Mouse (Mus musculus): Measurements from ENCODE around the gene Sipa1l2. TPM values are rescaled to one million over a fixed set of nuclear protein-coding genes. Genes with fewer than 3 reads are reported as not detected.

The Sipa1l2 gene
- polyA plus RNA-seq, 1 experiment from 2014 or later: 31.8 TPM

DNA sequence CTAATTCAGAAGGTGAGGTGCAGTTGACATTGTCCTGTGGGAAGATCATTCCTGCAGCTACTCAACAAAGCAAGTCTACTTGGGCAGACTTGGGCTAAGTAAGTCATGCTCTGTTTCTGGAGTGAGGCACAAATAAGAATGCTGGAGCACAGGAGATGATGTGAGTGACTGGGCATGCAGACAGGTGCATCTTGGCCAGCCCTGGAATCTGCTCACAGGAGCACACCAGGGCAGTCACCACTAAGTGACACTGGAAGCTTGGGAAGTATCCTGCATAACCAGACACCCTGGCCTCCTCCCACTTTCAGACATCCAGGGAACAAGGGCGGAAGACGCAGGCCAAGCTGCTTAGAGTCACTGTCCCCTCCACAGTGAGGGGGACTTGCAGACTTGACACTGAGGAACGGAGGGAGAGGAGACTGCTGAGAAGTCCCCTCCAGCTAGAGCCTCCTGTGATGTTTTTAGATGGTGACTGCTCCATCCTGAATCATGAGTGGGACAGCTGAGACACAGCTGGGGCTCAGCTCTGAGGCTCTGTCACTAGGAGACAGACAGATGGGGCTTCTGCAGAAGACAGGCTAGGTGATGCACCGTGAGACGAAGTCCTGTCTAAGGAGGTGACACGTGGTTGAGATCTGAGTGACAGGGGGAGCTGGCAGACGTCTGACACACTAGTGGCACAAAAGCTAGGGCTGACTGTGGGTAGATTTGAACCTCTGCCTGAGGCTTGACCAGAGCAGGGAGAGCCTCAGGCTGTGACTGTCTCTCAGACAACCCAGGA is 134.1 kb downstream of the Sipa1l2 start:
- Histone ChIP-seq H3K27ac (no peak overlapping the region), H3K36me3 (peaks cover 68% of the 10 kb centered on the region)

DNA sequence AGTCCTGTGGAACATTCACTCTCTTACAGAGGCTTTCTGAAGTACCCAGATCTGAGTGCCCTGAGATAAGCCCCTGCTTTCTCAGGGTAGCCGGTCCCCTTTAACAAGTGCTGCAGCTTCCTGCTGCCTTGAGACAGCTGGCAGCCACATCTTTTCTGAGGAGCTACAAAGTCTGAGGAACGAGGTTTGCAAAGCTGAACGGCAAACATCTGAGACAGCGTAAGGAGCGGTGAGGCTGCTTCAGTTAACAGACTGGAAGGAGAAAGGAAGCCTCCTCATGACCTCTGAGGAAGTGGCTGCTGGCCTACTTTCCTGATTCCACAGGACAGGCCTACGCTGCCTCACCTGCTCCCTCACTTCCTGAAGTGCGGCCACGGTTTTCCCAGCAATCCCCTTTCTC is 135.5 kb downstream of the Sipa1l2 start:
- ATAC-seq: no peak
- peaks cover 19% of the 10 kb centered on the region for H3K4me1 ChIP-seq (replicated peaks)
- H3K9ac ChIP-seq (replicated peaks): no peak overlapping the region
- no peak overlapping the region for H3K4me2 ChIP-seq (replicated peaks)
- H3K9me3 ChIP-seq: no peaks in the 10 kb centered on the region
- H3K27ac ChIP-seq: 0 out of 2 replicates have a peak overlapping the region, but pooled peaks have one; percentile 32
- H3K4me3 ChIP-seq (replicated peaks): no peak overlapping the region
- WGBS: 68% methylated on average over 8 of the region's 8 CpGs
- H3K27me3 ChIP-seq: peaks cover 4% of the 10 kb centered on the region
- H3K36me3 ChIP-seq: peaks cover 56% of the 10 kb centered on the region

More for the DNA sequence above, 134.1 kb downstream of the Sipa1l2 start:
- Histone ChIP-seq H3K4me3 (replicated peaks) (no peak overlapping the region), H3K9me3 (no peaks in the 10 kb centered on the region), H3K4me2 (replicated peaks) (no peak overlapping the region), H3K4me1 (replicated peaks) (peaks cover 10% of the 10 kb centered on the region), H3K27me3 (peaks cover 4% of the 10 kb centered on the region), H3K9ac (replicated peaks) (no peak overlapping the region)
- no peak for ATAC-seq
- 77% methylated on average over 7 of the region's 7 CpGs for WGBS

DNA sequence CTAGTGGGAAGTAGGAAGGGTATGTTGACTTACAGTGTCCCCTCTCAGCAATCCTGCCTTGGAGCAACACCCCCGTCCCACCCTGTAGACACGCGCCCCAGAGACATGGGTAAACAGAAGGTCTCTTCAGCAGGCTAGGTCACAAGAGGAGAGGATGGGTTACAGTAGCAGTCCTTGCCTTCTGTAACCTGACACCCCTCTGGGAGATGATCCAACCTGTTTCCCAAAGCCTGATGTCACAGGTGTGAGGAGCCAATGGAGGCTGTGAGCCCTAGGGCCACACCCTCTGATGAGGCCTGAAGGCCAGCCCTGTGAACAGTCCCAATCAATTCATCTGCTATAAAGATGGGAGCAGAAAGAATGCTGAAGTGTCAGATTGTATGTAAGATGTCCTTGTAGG is 138.3 kb downstream of the Sipa1l2 start:
- no peak overlapping the region for H3K9ac ChIP-seq (replicated peaks)
- peaks cover 42% of the 10 kb centered on the region for H3K4me1 ChIP-seq (replicated peaks)
- peaks cover 7% of the 10 kb centered on the region for H3K27me3 ChIP-seq
- H3K27ac ChIP-seq: no peak overlapping the region
- no peaks in the 10 kb centered on the region for H3K9me3 ChIP-seq
- no peak overlapping the region for H3K4me3 ChIP-seq (replicated peaks)
- H3K4me2 ChIP-seq (replicated peaks): no peak overlapping the region
- WGBS: 86% methylated on average over 3 of the region's 3 CpGs
- no peak for ATAC-seq
- peaks cover 38% of the 10 kb centered on the region for H3K36me3 ChIP-seq

DNA sequence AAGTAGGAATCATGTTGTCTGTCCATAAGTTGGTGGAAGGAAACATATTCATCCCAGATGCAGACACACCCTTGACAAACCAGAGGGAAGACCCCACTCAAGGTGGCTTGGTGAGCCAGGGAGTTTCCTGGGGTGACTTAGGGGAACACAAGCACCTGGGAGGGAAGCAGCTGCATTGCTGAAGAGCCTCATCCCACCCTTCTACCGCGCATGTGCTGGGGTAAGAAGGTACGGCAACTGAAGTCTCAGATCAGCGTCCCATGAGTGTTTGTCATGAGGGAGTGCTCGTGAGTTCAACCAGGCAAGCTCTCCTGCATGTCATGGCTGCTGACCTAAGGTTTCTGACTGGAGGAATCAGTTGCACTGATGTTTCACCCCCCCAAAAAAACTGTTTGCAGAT is 138.8 kb downstream of the Sipa1l2 start:
- no peak for ATAC-seq
- no peak overlapping the region for H3K4me3 ChIP-seq (replicated peaks)

DNA sequence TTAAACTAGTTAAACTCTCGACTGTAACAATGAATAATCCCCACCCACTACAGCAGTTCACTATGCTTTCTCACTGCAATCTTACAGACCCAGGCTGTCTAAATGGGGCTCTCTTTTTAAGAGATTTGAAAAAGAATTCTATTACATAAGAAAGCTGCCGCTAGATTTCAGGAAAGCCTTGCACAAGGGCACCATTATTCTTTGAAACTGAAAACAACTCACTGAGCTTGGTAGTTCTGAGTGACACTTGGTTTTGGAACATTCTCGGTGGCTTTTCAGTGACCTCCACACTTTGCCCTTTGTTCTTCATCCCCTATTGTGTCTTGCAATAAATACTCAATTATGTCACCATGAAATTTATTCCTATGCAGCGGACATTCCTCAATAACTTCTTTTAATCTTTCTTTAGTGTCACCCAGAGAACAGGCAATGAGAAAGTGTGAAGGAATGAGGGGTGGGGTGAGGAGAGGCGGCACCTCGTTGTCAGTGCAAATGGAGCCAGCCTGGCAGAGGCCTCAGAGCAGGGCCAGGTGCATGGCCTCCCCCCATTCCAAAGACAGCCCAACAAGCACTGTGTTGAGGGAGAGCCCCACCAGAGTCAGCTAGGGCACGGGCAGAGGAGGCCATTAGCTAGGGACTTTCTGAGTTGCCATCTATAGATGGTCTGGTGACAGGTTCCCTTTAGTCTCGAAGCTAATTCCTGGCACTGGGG is 140.5 kb downstream of the Sipa1l2 start:
- WGBS: 19% methylated on average over 8 of the region's 8 CpGs
- peaks cover 41% of the 10 kb centered on the region for H3K4me1 ChIP-seq (replicated peaks)
- peak; percentile 81 for ATAC-seq
- H3K27me3 ChIP-seq: peaks cover 7% of the 10 kb centered on the region
- no peak overlapping the region for H3K4me2 ChIP-seq (replicated peaks)
- H3K9me3 ChIP-seq: no peaks in the 10 kb centered on the region
- no peak overlapping the region for H3K4me3 ChIP-seq (replicated peaks)
- peak overlapping the region; percentile 62 for H3K27ac ChIP-seq
- H3K9ac ChIP-seq (replicated peaks): no peak overlapping the region
- peaks cover 33% of the 10 kb centered on the region for H3K36me3 ChIP-seq

More for the DNA sequence above, 138.8 kb downstream of the Sipa1l2 start:
- Histone ChIP-seq H3K9ac (replicated peaks) (no peak overlapping the region), H3K4me2 (replicated peaks) (no peak overlapping the region), H3K36me3 (peaks cover 35% of the 10 kb centered on the region), H3K9me3 (no peaks in the 10 kb centered on the region), H3K4me1 (replicated peaks) (peaks cover 43% of the 10 kb centered on the region), H3K27me3 (peaks cover 7% of the 10 kb centered on the region), H3K27ac (no peak overlapping the region)
- 100% methylated on average over 5 of the region's 5 CpGs for WGBS

DNA sequence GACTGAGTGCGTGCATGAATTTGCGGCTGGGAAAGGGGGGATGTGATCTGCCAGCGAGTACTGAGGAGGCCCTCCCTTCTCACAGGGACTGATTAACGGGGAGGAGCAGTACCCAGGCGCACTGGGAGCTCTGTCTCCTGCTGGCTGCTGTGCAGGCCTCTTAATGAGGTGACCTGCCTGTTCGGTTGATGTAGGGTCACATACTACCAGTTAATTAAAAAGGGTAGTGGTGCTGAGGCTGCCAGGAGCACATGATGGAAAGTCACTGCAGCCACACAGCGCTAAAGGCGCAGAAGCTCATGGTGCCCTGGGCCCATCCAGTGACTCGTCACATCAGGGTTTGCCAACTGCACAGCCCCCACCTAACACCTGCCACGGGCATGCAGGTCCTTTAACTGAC is 145.7 kb downstream of the Sipa1l2 start:
- Histone ChIP-seq H3K27ac (peak overlapping the region; percentile 59; the same call in 1 of the 2 replicates), H3K4me1 (replicated peaks) (peaks cover 45% of the 10 kb centered on the region), H3K36me3 (peaks cover 50% of the 10 kb centered on the region), H3K4me2 (replicated peaks) (no peak overlapping the region), H3K27me3 (peaks cover 3% of the 10 kb centered on the region; the same call in 1 of the 2 replicates), H3K9ac (replicated peaks) (no peak overlapping the region), H3K9me3 (no peaks in the 10 kb centered on the region), H3K4me3 (replicated peaks) (no peak overlapping the region)
- ATAC-seq: peak; percentile 71
- 42% methylated on average over 10 of the region's 10 CpGs for WGBS

- Histone ChIP-seq H3K9ac (replicated peaks) (no peak overlapping the region), H3K4me1 (replicated peaks) (peaks cover 21% of the 10 kb centered on the region), H3K9me3 (no peaks in the 10 kb centered on the region), H3K27ac (no peak overlapping the region), H3K27me3 (no peaks in the 10 kb centered on the region), H3K4me3 (replicated peaks) (no peak overlapping the region), H3K36me3 (peaks cover 64% of the 10 kb centered on the region), H3K4me2 (replicated peaks) (no peak overlapping the region)
- ATAC-seq: no peak
- 83% methylated on average over 14 of the region's 14 CpGs for WGBS
These were observed 150.3 kb downstream of the Sipa1l2 start for GRCm38 (mm10) chr8:125419202-125419830.

DNA sequence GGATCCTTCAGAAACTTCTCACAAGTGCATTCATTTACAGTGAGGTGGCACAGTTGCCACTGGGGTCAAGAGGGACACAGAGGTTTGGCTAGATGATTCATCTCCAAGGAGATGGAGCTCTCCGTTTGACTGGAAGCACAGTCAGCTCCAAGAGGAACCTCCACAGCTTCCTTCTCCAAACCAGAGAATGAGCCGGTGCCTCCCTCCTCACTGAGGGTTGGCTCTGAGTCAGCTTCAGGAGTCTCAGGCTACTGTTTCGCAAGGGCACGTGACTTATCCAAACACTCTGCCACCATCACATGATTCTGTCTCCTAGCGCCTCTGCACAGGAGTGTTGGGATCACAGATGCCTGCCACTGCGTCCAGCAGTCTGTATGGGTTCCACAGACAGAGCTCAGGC is 153.5 kb downstream of the Sipa1l2 start:
- Histone ChIP-seq H3K4me3 (replicated peaks) (no peak overlapping the region), H3K27me3 (no peaks in the 10 kb centered on the region), H3K4me2 (replicated peaks) (no peak overlapping the region), H3K9me3 (no peaks in the 10 kb centered on the region), H3K4me1 (replicated peaks) (peaks cover 26% of the 10 kb centered on the region), H3K9ac (replicated peaks) (no peak overlapping the region), H3K36me3 (peaks cover 41% of the 10 kb centered on the region), H3K27ac (no peak overlapping the region)
- no peak for ATAC-seq
- 92% methylated on average over 6 of the region's 6 CpGs for WGBS

DNA sequence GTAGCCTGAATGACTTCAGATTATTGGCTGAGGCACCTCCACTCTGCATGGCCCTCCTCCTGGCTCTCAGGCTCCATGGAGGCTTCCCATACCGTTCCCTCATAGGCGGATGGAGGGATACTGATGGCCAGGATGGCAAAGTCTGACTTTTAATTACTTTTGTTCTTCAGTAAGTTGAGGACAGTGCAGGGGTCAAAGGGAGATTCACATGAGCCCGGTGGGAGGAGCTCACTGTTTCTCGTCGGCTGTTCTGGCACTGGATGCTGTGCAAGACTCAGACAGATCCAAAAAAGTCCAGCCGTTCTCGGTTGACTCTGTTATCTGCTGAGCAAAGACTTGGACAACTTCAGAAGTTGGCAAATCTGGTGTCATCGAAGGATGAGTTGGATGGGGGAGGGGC is 155.0 kb downstream of the Sipa1l2 start:
- Histone ChIP-seq H3K9ac (replicated peaks) (no peak overlapping the region), H3K27me3 (0 out of 2 replicates have a peak, but pooled peaks cover 1% of the 10 kb centered on the region), H3K4me2 (replicated peaks) (no peak overlapping the region), H3K36me3 (peaks cover 29% of the 10 kb centered on the region), H3K4me1 (replicated peaks) (peaks cover 26% of the 10 kb centered on the region), H3K27ac (no peak overlapping the region), H3K9me3 (no peaks in the 10 kb centered on the region), H3K4me3 (replicated peaks) (no peak overlapping the region)
- no peak for ATAC-seq
- 90% methylated on average over 8 of the region's 8 CpGs for WGBS

GRCm38 (mm10) chr8:125413001-125413909 is 156.4 kb downstream of the Sipa1l2 start:
- Histone ChIP-seq H3K4me1 (replicated peaks) (peaks cover 20% of the 10 kb centered on the region), H3K36me3 (peaks cover 19% of the 10 kb centered on the region), H3K27ac (peak overlapping the region; percentile 56; the same call in 1 of the 2 replicates), H3K27me3 (0 out of 2 replicates have a peak, but pooled peaks cover 3% of the 10 kb centered on the region), H3K4me3 (replicated peaks) (no peak overlapping the region), H3K9ac (replicated peaks) (no peak overlapping the region), H3K4me2 (replicated peaks) (peak overlapping the region; percentile 36), H3K9me3 (no peaks in the 10 kb centered on the region)
- ATAC-seq: peak; percentile 69
- WGBS: 12% methylated on average over 13 of the region's 13 CpGs

DNA sequence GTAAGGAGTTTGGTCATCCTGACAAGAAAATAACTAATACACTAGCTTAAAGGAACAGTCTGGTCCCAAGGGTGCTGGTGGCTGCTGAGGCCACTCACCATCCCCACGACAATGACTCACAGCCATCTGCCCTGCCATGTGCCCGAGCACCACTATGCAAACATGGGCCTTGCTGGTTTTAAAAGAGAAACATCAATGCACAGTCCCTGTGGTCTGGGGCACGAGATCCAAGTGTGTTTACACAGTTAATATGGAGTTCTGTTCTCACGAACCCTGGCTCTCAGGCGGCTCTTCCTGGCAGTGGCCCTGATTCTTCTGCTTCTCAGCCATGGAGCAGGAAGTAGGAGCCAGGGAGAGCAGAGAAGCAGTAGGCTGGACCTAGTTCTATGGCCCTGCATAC is 159.0 kb downstream of the Sipa1l2 start:
- peaks cover 2% of the 10 kb centered on the region; the same call in 1 of the 2 replicates for H3K9me3 ChIP-seq
- H3K4me1 ChIP-seq (replicated peaks): peaks cover 31% of the 10 kb centered on the region
- no peak overlapping the region for H3K9ac ChIP-seq (replicated peaks)
- 69% methylated on average over 5 of the region's 5 CpGs for WGBS
- no peak overlapping the region for H3K4me3 ChIP-seq (replicated peaks)
- H3K4me2 ChIP-seq (replicated peaks): no peak overlapping the region
- ATAC-seq: no peak
- H3K27ac ChIP-seq: no peak overlapping the region
- 0 out of 2 replicates have a peak, but pooled peaks cover 3% of the 10 kb centered on the region for H3K27me3 ChIP-seq
- H3K36me3 ChIP-seq: no peaks in the 10 kb centered on the region

Data from midbrain, embryonic 13.5 days (tissue).